In the genomic region with DNA sequence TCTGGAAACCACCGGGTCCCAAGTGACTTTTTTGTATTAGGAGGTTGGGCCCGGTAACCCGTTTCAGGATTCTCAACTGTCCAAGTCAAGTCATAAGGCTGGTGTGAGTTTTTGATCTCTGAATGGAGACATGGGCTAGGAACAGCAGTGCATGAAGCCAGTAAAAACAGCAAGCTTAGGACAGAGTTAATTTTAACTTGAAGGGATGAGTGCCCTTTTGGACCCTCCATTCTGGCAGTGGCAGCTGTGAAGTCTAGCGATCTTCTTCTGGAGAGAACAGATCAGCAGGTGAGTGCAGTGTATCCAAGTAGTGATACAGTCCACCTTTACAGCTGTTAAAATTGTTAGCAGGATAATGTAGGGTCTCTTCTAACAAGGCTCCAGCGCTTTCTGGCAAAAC, we compare ENCODE assay signal across 15 mouse cellular contexts. TPM values are rescaled to one million over a fixed set of nuclear protein-coding genes. Genes with fewer than 3 reads are reported as not detected.
DNase-seq lines count a peak whose midpoint lies in the region.
"Had no signal": no experiment of that assay in that cellular context is flagged by ENCODE, and none has a peak within 500 bp of the region (broad histone marks: within the 10 kb centered on the region; RNA-seq: fewer than 3 reads in every experiment).

A gene (plus strand): TSS at position 204 of the 400 bp plus-strand sequence.

- DNase-seq in heart, adult 11 months, result peak; percentile 46
- no peak for DNase-seq in heart, postnatal 4 days
- no peak for DNase-seq in thymus, postnatal 0 days (ENCODE audit: low spot score)
- DNase-seq in thymus, postnatal 25 days, result no peak
- peak; percentile 35 for DNase-seq in kidney, postnatal 10 days
- peak; percentile 69 for DNase-seq in yolk sac, embryonic 10.5 days (ENCODE audit: low spot score)
- DNase-seq in adrenal gland, postnatal 36 days, result no peak
- no peak for DNase-seq in layer of hippocampus, adult 18-20 months (ENCODE audit: low spot score in 2 of 2)
- DNase-seq: cerebellum, adult 2 months; heart, postnatal 10 days; layer of hippocampus, postnatal 36 days; lung, embryonic 14.5 days; lung, postnatal 36 days; retina, postnatal 1 day had no signal

RNA-seq across cellular contexts. Expression of the gene that starts here (rescaled TPM):
- 1 to 10 TPM in 1 of 2 experiments, under 1 TPM in 1; 0.70 to 1.0 TPM for total RNA-seq in heart, postnatal 4 days (2021)
- 18.5 and 32.8 TPM in 2 replicates for polyA plus RNA-seq in thymus, postnatal 0 days (2015; fragmentation: Nextera tagmentation; extraction: Ambion mirVana)
- total RNA-seq in adrenal gland, postnatal 36 days (2021), result 1 to 10 TPM; 1.3 to 3.5 TPM
- under 1 TPM; 0.42 to 0.79 TPM for total RNA-seq in layer of hippocampus, adult 18-20 months (2021)
- polyA plus RNA-seq: G1E had no signal

Comparison
In these comparisons a context has a peak if more than half of its experiments do, and no peak if none do; other contexts are left out.
1. DNase-seq: peak in heart, adult 11 months (single experiment), kidney, postnatal 10 days (single experiment) and yolk sac, embryonic 10.5 days (single experiment); none in heart, postnatal 4 days (single experiment), thymus, postnatal 0 days (single experiment), thymus, postnatal 25 days (single experiment), adrenal gland, postnatal 36 days (0 of 2) and layer of hippocampus, adult 18-20 months (0 of 2).